Mouse (Mus musculus) thymus, adult 2 months (tissue): Measurements from ENCODE around the gene Exoc6b.

Source experiments
- CTCF ChIP-seq: fragments of 200-500 bp; IDR thresholded peaks from 2 replicates; pipeline ENCODE4 v1.5.1; 2012; ENCODE audit warnings: mild to moderate bottlenecking, control low read depth, low read length, moderate library complexity, borderline replicate concordance; ENCODE audit not compliant: control insufficient read depth, poor library complexity, insufficient read depth; ENCODE audit errors: extremely low read depth
- POLR2A ChIP-seq: fragments of 200-500 bp; IDR thresholded peaks from 2 replicates; pipeline ENCODE4 v1.6.1; 2012; ENCODE audit warnings: mild to moderate bottlenecking, low read length, control low read depth, moderate library complexity; ENCODE audit not compliant: control insufficient read depth, poor library complexity, insufficient read depth; ENCODE audit errors: extremely low read depth

DNA sequence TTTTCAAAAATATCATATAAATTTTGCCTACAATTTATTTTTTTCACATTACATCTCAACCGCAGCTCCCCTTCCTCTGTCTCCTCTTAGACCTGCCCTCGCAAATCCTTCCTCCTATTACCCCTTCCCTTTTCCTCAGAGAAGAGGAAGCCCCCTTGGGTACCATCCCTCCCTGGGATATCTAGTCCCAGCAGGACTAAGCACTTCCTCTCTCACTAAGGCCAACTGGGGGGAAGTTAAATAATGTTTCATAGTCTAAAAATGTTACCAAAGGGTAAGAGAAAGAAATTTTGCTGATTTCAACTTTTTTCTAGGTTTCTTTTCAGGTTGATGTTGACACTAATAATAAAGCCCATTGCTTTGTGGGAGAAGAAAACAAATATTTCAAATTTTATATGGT is 317.9 kb downstream of the Exoc6b start:
- TF ChIP-seq CTCF: no peak
- TF ChIP-seq POLR2A: no peak
